Mouse (Mus musculus) testis, adult 2 months (tissue): ENCODE measurements at regions not wholly inside any gene's neighbourhood (a gene's known extent, or its start where the extent isn't known, plus 50 kb on each side); places are given as distances from the start of the nearest gene placed in this dataset.

ENCODE experiments used
- CTCF ChIP-seq: fragments of 200-500 bp; IDR thresholded peaks from 2 replicates; pipeline ENCODE4 v1.5.1; 2012; ENCODE audit warnings: low read depth, mild to moderate bottlenecking, inconsistent platforms, low read length, moderate library complexity; ENCODE audit not compliant: control insufficient read depth, insufficient read depth, insufficient replicate concordance
- POLR2A ChIP-seq: fragments of 200-500 bp; IDR thresholded peaks from 2 replicates; pipeline ENCODE4 v1.6.1; 2012; ENCODE audit warnings: low read depth, mild to moderate bottlenecking, inconsistent platforms, low read length, moderate library complexity; ENCODE audit not compliant: control insufficient read depth

DNA sequence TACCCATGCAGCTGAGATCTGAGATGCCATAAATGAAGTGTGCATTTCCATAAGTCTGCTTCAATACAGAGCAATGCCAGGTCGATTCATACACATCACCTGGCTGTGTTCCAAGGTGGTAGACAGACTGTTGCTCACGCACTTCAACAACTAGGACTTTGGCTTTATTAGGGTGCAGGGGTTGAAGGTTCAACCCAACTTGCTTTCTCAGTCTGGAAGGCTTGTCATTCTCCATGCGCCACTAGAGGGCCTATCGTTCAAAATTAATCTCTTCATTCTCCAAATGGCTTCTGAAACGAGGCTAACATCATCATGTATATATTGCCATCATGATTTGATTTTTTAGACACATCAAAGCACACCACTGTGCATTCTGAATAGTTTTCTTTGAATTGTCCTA lies 127.0 kb upstream of the Tmem164 start:
- TF ChIP-seq POLR2A (no peak), CTCF (no peak)
